Mouse (Mus musculus) embryonic facial prominence, embryonic 15.5 days (tissue): ENCODE results near the gene Dcst1. TPM values are rescaled to one million over a fixed set of nuclear protein-coding genes. Genes with fewer than 3 reads are reported as not detected.

Experiments used
- ATAC-seq: fragments of 200-750 bp; cut with Nextera tagmentation; 2 replicates; pipeline ENCODE4 v1.8.0; 2017; ENCODE audit warnings: low read depth, moderate TSS enrichment; ENCODE audit not compliant: insufficient number of reproducible peaks, low FRiP score, low TSS enrichment
- H3K27ac ChIP-seq: fragments of 300-500 bp; sonication (generic); replicated peaks from 2 replicates; pipeline ENCODE4 v1.5.1; 2015; ENCODE audit warnings: mild to moderate bottlenecking, inconsistent platforms
- H3K27me3 ChIP-seq: fragments of 300-500 bp; sonication (generic); 2 replicates; pipeline ENCODE4 v1.6.1; 2015; ENCODE audit warnings: inconsistent platforms
- H3K36me3 ChIP-seq: fragments of 300-500 bp; sonication (generic); 2 replicates; pipeline ENCODE4 v1.6.1; 2015; ENCODE audit warnings: mild to moderate bottlenecking, inconsistent platforms
- H3K4me1 ChIP-seq: fragments of 300-500 bp; sonication (generic); 2 replicates; pipeline ENCODE4 v1.6.1; 2015; ENCODE audit warnings: inconsistent platforms
- H3K4me2 ChIP-seq: fragments of 300-500 bp; sonication (generic); replicated peaks from 2 replicates; pipeline ENCODE4 v1.6.1; 2015; ENCODE audit warnings: mild to moderate bottlenecking, inconsistent platforms
- H3K4me3 ChIP-seq: fragments of 300-500 bp; sonication (generic); replicated peaks from 2 replicates; pipeline ENCODE4 v1.5.1; 2015; ENCODE audit warnings: mild to moderate bottlenecking, inconsistent platforms
- H3K9ac ChIP-seq: fragments of 300-500 bp; sonication (generic); 2 replicates; pipeline ENCODE4 v1.6.1; 2015; ENCODE audit warnings: inconsistent platforms
- H3K9me3 ChIP-seq: fragments of 300-500 bp; sonication (generic); replicated peaks from 2 replicates; pipeline ENCODE4 v1.6.1; 2016; ENCODE audit warnings: inconsistent platforms
- WGBS: fragments of 180-500 bp; shearing (Covaris S2); methylation state at CpG from one replicate; pipeline ENCODE4 v1.1.7; 2015; 5-methylcytosine and 5-hydroxymethylcytosine counted together
- polyA plus RNA-seq: library from polyadenylated mRNA; unstranded; fragments of >200 nt; fragmentation: Nextera tagmentation; extraction: Ambion mirVana; gene quantifications from 2 replicates; pipeline ENCODE4 v1.2.1, GENCODE M21; 2015

Dcst1 gene
- polyA plus RNA-seq, result 0.46 and 0.64 TPM in 2 replicates

DNA sequence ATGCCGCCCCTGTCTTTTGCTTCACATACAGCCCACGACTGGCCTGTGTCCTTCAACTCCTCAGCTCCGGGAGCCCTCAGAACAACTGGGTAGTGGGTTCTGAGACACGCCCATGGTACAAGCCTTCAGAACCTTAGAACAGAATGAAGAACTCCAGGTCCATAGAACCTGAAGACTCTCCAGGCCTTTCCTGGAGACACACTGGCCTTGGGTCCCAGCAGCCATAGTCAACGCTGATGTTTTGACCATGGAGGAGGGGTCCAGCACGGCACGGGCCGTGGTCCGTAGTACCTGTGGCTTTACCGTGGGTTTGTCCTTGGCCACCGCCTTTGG lies at the start of gene Dcst1:
Gene Dcst1, minus strand, starts transcription at position 101 of the 333 bp plus-strand sequence.
- WGBS, result 89% methylated on average over 11 of the region's 11 CpGs
- Histone ChIP-seq H3K27ac (no peak within 1 kb of the TSS), H3K9ac (no peak within 1 kb of the TSS), H3K4me1 (no peaks in the 10 kb centered on the region), H3K9me3 (no peaks in the 10 kb centered on the region), H3K4me2 (no peak within 1 kb of the TSS), H3K36me3 (no peaks in the 10 kb centered on the region), H3K4me3 (no peak within 1 kb of the TSS), H3K27me3 (no peaks in the 10 kb centered on the region)
- no peak for ATAC-seq

DNA sequence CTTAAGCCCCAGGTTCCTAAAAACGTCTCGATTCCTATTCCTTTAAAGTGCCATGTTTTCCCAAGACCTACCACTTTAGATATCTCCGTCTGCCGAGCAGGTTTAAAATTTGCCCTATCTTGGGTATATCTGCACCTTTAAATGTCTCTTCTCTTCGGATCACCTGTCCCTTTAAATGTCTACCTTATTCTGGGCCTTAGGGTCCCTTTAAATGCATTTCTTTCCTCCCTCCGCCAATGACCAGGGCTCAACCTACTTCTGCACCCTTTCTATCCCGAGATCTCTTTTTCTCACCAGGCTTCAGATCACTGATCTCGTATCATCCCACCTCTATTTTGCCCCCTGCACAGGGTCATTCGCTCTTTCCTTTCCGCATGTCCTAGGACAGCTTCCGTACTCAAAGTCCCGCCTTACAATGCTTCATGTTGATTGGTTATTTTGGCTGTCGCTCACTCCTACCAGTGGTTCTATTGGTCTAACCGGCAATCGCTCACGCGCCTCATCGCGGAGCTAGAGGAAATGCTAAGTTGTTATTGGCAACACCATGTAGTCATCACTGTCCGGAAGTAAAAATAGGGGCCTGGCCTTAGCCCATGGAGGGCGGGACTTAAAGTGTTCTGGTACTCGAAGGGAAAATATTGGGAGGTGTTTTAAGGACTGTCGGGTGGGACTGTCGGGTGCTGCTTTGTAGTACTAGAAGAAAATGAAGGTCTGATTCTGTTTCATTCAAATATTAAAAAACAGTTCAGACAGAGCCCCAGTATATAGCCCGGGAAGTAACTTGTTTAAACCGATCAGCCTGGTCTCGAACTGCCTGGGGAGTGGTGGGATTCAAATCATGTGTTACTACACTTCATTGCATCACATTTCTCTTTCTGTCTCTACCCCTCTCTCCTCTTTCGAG lies 46.7 kb upstream of the Dcst1 start, which contains the start of gene Flad1:
Gene Flad1, minus strand, starts transcription at position 381 of the 904 bp plus-strand sequence.
- WGBS, result 6% methylated on average over 28 of the region's 28 CpGs
- peak within 1 kb of the TSS; percentile 60 for H3K4me2 ChIP-seq
- peak within 1 kb of the TSS; percentile 21; the same call in 1 of the 2 replicates for H3K9ac ChIP-seq
- peak; percentile 99 for ATAC-seq
- H3K36me3 ChIP-seq, result peaks cover 51% of the 10 kb centered on the region
- H3K27me3 ChIP-seq, result no peaks in the 10 kb centered on the region
- H3K27ac ChIP-seq, result 0 out of 2 replicates have a peak within 1 kb of the TSS, but pooled peaks have one; percentile 29
- H3K9me3 ChIP-seq, result no peaks in the 10 kb centered on the region
- peak within 1 kb of the TSS; percentile 54 for H3K4me3 ChIP-seq
- peaks cover 11% of the 10 kb centered on the region for H3K4me1 ChIP-seq

DNA sequence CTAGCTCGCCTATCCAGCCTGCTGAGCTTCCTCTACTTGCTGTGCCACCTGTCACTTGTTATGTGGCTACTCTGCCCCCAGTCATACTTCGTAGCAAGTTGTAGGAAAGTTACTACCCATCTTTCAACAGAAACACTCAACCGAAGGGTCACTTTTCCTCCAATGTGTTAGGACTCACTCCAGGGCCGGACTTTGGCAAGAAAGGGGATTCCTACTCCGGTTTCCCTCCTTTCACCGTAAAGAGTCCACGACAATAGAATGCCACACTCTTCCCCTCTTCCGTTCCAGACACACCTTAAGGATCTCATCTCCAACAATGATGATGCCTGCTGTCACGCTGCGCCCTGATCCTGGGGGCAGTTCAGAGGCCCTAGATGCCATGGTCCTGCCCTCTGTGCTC lies 45.8 kb upstream of the Dcst1 start:
- H3K27ac ChIP-seq, result 0 out of 2 replicates have a peak overlapping the region, but pooled peaks have one; percentile 29
- H3K9ac ChIP-seq, result peak overlapping the region; percentile 21; the same call in 1 of the 2 replicates
- 71% methylated on average over 10 of the region's 10 CpGs for WGBS
- H3K27me3 ChIP-seq, result no peaks in the 10 kb centered on the region
- peaks cover 49% of the 10 kb centered on the region for H3K36me3 ChIP-seq
- H3K4me2 ChIP-seq, result peak overlapping the region; percentile 60
- no peaks in the 10 kb centered on the region for H3K9me3 ChIP-seq
- ATAC-seq, result no peak
- H3K4me3 ChIP-seq, result peak overlapping the region; percentile 54
- peaks cover 6% of the 10 kb centered on the region for H3K4me1 ChIP-seq

DNA sequence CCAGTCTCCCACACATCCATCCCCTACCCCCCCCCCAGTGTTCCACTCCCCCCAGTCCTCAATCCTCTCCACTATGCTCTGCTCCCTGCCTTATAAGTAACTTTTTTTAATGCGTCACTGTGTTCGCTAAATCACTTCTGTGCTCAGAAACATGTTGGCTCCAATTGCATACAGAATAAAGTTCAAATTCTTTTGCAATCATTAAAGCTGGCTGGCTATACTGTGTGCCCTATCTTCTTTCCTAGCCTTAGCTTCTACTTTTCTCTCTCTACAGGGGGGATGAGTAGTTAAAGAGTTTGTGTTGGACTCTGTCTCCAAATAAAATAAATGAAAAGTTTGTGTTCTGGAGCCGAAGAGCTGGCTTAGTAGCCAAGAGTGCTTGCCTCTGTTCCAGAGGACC lies 44.6 kb upstream of the Dcst1 start:
- no peak for ATAC-seq
- 94% methylated on average over 3 of the region's 3 CpGs for WGBS

DNA sequence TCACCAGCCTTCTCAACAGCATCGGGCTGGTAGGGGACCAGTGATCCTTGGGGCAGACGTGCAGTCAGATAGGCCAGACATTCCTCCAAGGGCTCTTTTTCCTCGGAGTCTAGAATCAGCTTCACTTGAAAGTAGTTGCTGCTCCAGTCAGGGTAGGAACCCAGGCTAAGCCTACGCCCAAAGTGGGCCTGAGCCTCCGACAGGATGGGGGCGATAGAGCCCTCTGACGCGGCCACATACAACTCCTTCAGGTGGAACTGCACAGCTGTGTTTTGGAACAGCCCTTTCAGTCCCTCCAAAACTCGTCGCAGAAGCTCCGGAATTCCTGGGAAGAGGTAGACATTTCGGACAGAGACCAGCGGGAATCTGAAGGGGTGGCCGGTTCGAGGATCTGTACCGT lies 43.4 kb upstream of the Dcst1 start:
- no peak overlapping the region for H3K4me3 ChIP-seq
- WGBS, result 63% methylated on average over 16 of the region's 16 CpGs

More for the DNA sequence above, 44.6 kb upstream of the Dcst1 start:
- H3K4me2 ChIP-seq, result no peak overlapping the region
- no peak overlapping the region for H3K4me3 ChIP-seq
- no peak overlapping the region for H3K27ac ChIP-seq
- H3K9ac ChIP-seq, result no peak overlapping the region
- H3K4me1 ChIP-seq, result peaks cover 6% of the 10 kb centered on the region
- no peaks in the 10 kb centered on the region for H3K27me3 ChIP-seq
- no peaks in the 10 kb centered on the region for H3K9me3 ChIP-seq
- H3K36me3 ChIP-seq, result peaks cover 45% of the 10 kb centered on the region

DNA sequence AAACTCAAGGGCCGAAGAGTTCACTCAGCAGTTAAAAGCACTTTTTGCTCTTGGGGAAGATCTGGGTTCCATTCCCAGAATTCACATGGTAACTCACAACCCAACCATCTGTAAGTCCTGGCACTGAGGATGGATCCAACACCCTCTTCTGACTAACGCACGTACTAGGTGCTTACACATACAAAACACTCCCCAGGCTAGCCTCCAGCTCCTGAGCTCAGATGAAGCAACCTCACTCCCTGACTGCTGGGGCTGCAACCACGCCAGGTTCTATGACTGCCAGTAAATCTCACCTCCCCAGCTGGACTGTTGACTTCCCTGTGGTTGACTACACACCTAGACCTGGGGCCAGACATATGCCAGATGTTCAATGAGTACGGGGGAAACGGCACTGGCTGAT lies 41.8 kb upstream of the Dcst1 start:
- H3K9me3 ChIP-seq, result no peaks in the 10 kb centered on the region

More for the DNA sequence above, 43.4 kb upstream of the Dcst1 start:
- H3K4me2 ChIP-seq, result no peak overlapping the region
- no peak overlapping the region for H3K9ac ChIP-seq
- peaks cover 6% of the 10 kb centered on the region for H3K4me1 ChIP-seq
- no peak for ATAC-seq
- no peak overlapping the region for H3K27ac ChIP-seq
- peaks cover 43% of the 10 kb centered on the region for H3K36me3 ChIP-seq
- no peaks in the 10 kb centered on the region for H3K27me3 ChIP-seq
- no peaks in the 10 kb centered on the region for H3K9me3 ChIP-seq

DNA sequence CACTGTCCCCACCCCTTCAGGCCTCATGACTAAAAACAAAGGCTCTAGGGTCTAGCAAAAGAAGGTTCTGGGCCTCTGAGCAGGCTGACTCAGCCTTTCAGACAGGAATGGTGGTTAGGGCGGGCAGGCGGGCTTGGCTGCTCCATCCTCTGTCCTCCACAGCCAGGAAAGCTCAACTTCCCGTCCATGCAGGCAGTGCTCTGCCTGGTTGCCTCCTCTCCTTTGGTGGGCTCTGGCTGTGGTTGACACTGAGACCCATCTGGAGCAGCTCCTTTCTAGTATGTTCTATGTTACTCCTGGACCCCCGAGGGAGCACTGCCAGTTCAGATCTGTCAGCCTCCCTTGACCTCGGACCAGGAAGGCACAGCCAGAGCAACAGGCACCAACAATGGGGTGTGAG lies 37.6 kb upstream of the Dcst1 start, which contains the start of gene Lenep:
Gene Lenep, minus strand, starts transcription at position 101 of the 400 bp plus-strand sequence.
- ATAC-seq, result no peak
- Histone ChIP-seq H3K4me1 (no peaks in the 10 kb centered on the region), H3K4me2 (no peak within 1 kb of the TSS), H3K9ac (no peak within 1 kb of the TSS), H3K27me3 (no peaks in the 10 kb centered on the region), H3K36me3 (peaks cover 50% of the 10 kb centered on the region), H3K4me3 (no peak within 1 kb of the TSS), H3K9me3 (no peaks in the 10 kb centered on the region), H3K27ac (no peak within 1 kb of the TSS)
- WGBS, result 72% methylated on average over 5 of the region's 5 CpGs

More for the DNA sequence above, 41.8 kb upstream of the Dcst1 start:
- no peak for ATAC-seq
- peaks cover 6% of the 10 kb centered on the region for H3K4me1 ChIP-seq
- 84% methylated on average over 6 of the region's 6 CpGs for WGBS
- no peak overlapping the region for H3K4me3 ChIP-seq
- H3K4me2 ChIP-seq, result no peak overlapping the region
- H3K36me3 ChIP-seq, result peaks cover 56% of the 10 kb centered on the region
- H3K9ac ChIP-seq, result no peak overlapping the region
- H3K27ac ChIP-seq, result no peak overlapping the region
- H3K27me3 ChIP-seq, result no peaks in the 10 kb centered on the region

DNA sequence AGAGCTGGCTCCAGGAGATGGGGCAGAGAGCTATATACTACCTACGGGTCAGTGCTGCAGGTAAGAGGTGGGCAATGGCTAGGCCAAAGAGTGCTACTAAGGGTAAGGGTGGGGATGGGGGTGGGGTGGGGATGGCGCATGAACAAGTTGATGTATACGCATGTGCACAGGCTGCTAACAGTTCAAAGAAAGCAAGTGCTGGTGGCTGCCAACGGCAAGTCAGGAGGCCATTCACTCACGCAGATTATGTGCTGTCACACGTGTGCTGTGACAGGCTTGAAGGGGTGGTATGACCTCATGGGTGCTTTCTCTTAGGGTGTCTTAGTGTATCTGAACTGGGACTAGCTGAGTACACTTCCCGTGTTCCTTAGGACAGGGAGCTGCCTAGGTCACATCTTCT lies 36.3 kb upstream of the Dcst1 start:
- Histone ChIP-seq H3K4me3 (no peak overlapping the region), H3K9me3 (no peaks in the 10 kb centered on the region), H3K4me1 (peaks cover 7% of the 10 kb centered on the region), H3K27ac (no peak overlapping the region), H3K36me3 (peaks cover 41% of the 10 kb centered on the region), H3K27me3 (no peaks in the 10 kb centered on the region), H3K4me2 (no peak overlapping the region), H3K9ac (no peak overlapping the region)
- WGBS, result 91% methylated on average over 7 of the region's 7 CpGs
- no peak for ATAC-seq

DNA sequence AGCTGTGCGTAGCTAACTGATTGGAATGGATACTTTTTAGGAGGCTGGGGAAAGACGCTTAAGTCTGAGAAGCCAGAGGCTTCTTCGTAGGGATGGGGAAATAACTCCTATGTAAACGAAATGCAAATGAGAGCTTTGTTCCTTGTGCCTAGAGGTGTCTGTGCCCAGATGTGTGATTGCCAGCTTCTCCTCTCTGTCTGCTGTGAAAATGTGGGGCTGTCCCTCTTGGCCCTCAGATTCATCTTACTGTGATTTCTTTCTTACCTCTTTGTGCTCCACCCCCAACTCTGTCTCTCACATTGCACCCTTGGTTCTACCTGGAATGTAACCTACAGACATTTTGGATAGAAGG lies 31.6 kb upstream of the Dcst1 start:
- Histone ChIP-seq H3K9me3 (no peaks in the 10 kb centered on the region), H3K4me2 (peak overlapping the region; percentile 98), H3K4me1 (peaks cover 52% of the 10 kb centered on the region), H3K4me3 (peak overlapping the region; percentile 58), H3K9ac (no peak overlapping the region), H3K27ac (peak overlapping the region; percentile 93), H3K27me3 (no peaks in the 10 kb centered on the region), H3K36me3 (peaks cover 3% of the 10 kb centered on the region)
- WGBS, result 1% methylated on average over 4 of the region's 4 CpGs
- ATAC-seq, result no peak

DNA sequence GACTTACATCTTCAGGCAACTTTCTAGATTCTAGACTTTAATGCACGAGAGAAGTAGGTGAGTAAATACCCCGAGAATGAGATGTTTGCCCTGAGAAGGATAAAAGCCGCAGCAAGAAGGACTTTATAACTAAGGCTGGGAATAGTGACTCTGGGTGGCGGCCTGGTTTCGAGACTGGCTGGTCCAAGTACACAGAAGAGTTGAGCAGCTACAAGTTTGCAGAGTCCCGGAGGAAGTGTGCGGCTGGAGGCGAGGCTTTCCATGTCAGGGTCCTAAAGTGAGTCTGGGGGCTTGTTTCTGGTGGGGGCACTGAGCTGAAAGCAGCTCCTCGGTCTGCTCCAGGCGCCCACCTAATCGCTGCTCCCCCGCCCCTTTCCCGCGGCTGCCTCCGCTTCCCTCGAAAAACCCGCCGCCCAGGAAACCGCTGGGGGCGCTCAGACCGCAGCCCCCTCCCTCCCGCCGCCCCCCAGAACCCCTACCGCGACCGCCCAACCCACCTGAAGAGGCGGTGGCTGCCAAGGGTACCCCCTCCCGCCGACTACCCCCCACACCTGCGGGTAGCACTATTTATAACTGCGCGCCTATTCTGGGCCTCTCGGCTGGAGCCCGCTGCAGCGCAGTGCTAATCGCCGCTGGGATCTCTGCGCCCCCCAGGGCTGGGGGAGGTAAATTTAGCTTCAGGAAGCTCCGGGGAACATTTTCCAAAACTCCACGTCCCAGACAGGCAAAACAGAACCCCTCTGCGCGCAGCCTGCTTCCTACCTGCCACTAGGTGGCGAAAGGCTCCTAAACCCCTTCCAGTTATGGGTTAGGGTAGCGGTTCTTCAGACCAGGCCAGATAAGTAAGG lies 31.0 kb upstream of the Dcst1 start:
- Histone ChIP-seq H3K27ac (peak overlapping the region; percentile 93), H3K9me3 (no peaks in the 10 kb centered on the region), H3K36me3 (no peaks in the 10 kb centered on the region; the same call in 1 of the 2 replicates), H3K4me2 (peak overlapping the region; percentile 98), H3K4me3 (peak overlapping the region; percentile 58), H3K4me1 (peaks cover 58% of the 10 kb centered on the region), H3K27me3 (no peaks in the 10 kb centered on the region), H3K9ac (peak overlapping the region; percentile 40)
- 1% methylated on average over 43 of the region's 44 CpGs for WGBS
- no peak for ATAC-seq

DNA sequence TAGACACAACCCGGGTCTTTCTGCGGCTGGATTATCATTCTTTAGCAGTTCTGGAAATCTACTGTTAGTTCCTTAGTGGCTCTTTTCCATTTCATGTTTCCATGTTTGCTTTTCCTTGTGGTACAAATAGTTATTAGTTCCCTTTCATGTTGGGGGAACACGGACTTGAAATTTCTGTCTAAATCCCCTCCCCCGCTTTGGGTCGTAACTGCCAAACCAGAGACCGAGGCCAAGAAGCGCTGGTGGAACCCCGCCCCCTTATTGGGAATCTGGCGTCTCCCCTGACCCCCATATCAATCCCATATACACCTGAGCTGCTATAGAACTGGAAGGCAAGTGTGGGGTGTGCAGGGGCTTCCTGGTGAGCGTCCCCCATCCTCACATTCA lies 30.4 kb upstream of the Dcst1 start:
- Histone ChIP-seq H3K9me3 (no peaks in the 10 kb centered on the region), H3K4me2 (peak overlapping the region; percentile 98), H3K27me3 (no peaks in the 10 kb centered on the region), H3K36me3 (no peaks in the 10 kb centered on the region; the same call in 1 of the 2 replicates), H3K9ac (peak overlapping the region; percentile 15; the same call in 1 of the 2 replicates), H3K4me1 (peaks cover 64% of the 10 kb centered on the region), H3K27ac (peak overlapping the region; percentile 93), H3K4me3 (peak overlapping the region; percentile 58)
- ATAC-seq, result no peak
- WGBS, result 4% methylated on average over 10 of the region's 10 CpGs
